Mouse (Mus musculus) stomach, embryonic 16.5 days (tissue): ENCODE results near the gene Syne3. TPM values are rescaled to one million over a fixed set of nuclear protein-coding genes. Genes with fewer than 3 reads are reported as not detected.

Experiments
- ATAC-seq: fragments of 200-750 bp; cut with Nextera tagmentation; 2 replicates; pipeline ENCODE4 v1.8.0; 2017; ENCODE audit warnings: moderate number of reproducible peaks, moderate TSS enrichment; ENCODE audit not compliant: insufficient read depth, low FRiP score
- H3K27ac ChIP-seq: fragments of 300-500 bp; sonication (generic); 2 replicates; pipeline ENCODE4 v1.5.1; 2014; ENCODE audit warnings: low read length
- H3K27me3 ChIP-seq: fragments of 300-500 bp; sonication (generic); 2 replicates; pipeline ENCODE4 v1.6.1; 2014; ENCODE audit warnings: low read length, control low read depth, mixed read lengths; ENCODE audit not compliant: control insufficient read depth, insufficient read depth
- H3K36me3 ChIP-seq: fragments of 300-500 bp; sonication (generic); 2 replicates; pipeline ENCODE4 v1.6.1; 2014; ENCODE audit warnings: low read length; ENCODE audit not compliant: control insufficient read depth, insufficient read depth
- H3K4me1 ChIP-seq: fragments of 300-500 bp; sonication (generic); 2 replicates; pipeline ENCODE4 v1.6.1; 2014; ENCODE audit warnings: low read length, control low read depth, mixed read lengths; ENCODE audit not compliant: control insufficient read depth, insufficient read depth
- H3K4me2 ChIP-seq: fragments of 300-500 bp; sonication (generic); 2 replicates; pipeline ENCODE4 v1.6.1; 2014; ENCODE audit warnings: low read depth, low read length, mixed read lengths
- H3K4me3 ChIP-seq: fragments of 300-500 bp; sonication (generic); replicated peaks from 2 replicates; pipeline ENCODE4 v1.5.1; 2014; ENCODE audit warnings: mild to moderate bottlenecking, low read length
- H3K9ac ChIP-seq: fragments of 300-500 bp; sonication (generic); 2 replicates; pipeline ENCODE4 v1.6.1; 2014; ENCODE audit warnings: low read length
- H3K9me3 ChIP-seq: fragments of 300-500 bp; sonication (generic); replicated peaks from 2 replicates; pipeline ENCODE4 v1.6.1; 2016; ENCODE audit warnings: low read length, control low read depth; ENCODE audit not compliant: control insufficient read depth
- WGBS: fragments of 180-500 bp; shearing (Covaris S2); extraction: QIAGEN DNeasy Blood & Tissue Kit; methylation state at CpG from one replicate; pipeline ENCODE4 v1.1.7; 2014; 5-methylcytosine and 5-hydroxymethylcytosine counted together
- polyA plus RNA-seq: library from polyadenylated mRNA; unstranded; fragments of >200 nt; fragmentation: Nextera tagmentation; extraction: Ambion mirVana; gene quantifications from 2 replicates; pipeline ENCODE4 v1.2.1, GENCODE M21; 2015

Syne3 gene
- polyA plus RNA-seq, 1 experiment from 2014 or later: 0.81 TPM

GRCm38 (mm10) chr12:105029890-105030289, 20.3 kb upstream of the Syne3 start:
- Histone ChIP-seq H3K27me3 (no peaks in the 10 kb centered on the region), H3K36me3 (no peaks in the 10 kb centered on the region), H3K27ac (no peak overlapping the region), H3K4me2 (no peak overlapping the region), H3K9me3 (no peaks in the 10 kb centered on the region), H3K4me3 (no peak overlapping the region), H3K9ac (no peak overlapping the region), H3K4me1 (peaks cover 29% of the 10 kb centered on the region)
- ATAC-seq: no peak
- WGBS: 85% methylated on average over 9 of the region's 9 CpGs

- Histone ChIP-seq H3K9ac (no peak overlapping the region), H3K27me3 (no peaks in the 10 kb centered on the region), H3K4me2 (no peak overlapping the region), H3K27ac (no peak overlapping the region), H3K36me3 (no peaks in the 10 kb centered on the region), H3K4me3 (no peak overlapping the region), H3K4me1 (peaks cover 12% of the 10 kb centered on the region; the same call in 1 of the 2 replicates), H3K9me3 (0 out of 2 replicates have a peak, but pooled peaks cover 5% of the 10 kb centered on the region)
- 31% methylated on average over 15 of the region's 15 CpGs for WGBS
- ATAC-seq: no peak
Measured at GRCm38 (mm10) chr12:105027323-105027991, 17.8 kb upstream of the Syne3 start.

- Histone ChIP-seq H3K9me3 (0 out of 2 replicates have a peak, but pooled peaks cover 5% of the 10 kb centered on the region), H3K27ac (no peak overlapping the region), H3K4me3 (no peak overlapping the region), H3K4me1 (peaks cover 10% of the 10 kb centered on the region; the same call in 1 of the 2 replicates), H3K36me3 (no peaks in the 10 kb centered on the region), H3K4me2 (no peak overlapping the region), H3K27me3 (no peaks in the 10 kb centered on the region), H3K9ac (no peak overlapping the region)
- WGBS: 63% methylated on average over 10 of the region's 10 CpGs
- no peak for ATAC-seq
Measured at GRCm38 (mm10) chr12:105025947-105026586, 16.5 kb upstream of the Syne3 start.

- H3K36me3 ChIP-seq: no peaks in the 10 kb centered on the region
- ATAC-seq: 0 out of 2 replicates have a peak, but pooled peaks have one; percentile 33
- WGBS: 47% methylated on average over 8 of the region's 8 CpGs
- H3K4me2 ChIP-seq: no peak overlapping the region
- peaks cover 4% of the 10 kb centered on the region; the same call in 1 of the 2 replicates for H3K4me1 ChIP-seq
- no peak overlapping the region for H3K9ac ChIP-seq
- H3K27me3 ChIP-seq: no peaks in the 10 kb centered on the region
- H3K27ac ChIP-seq: no peak overlapping the region
- no peak overlapping the region for H3K4me3 ChIP-seq
- 0 out of 2 replicates have a peak, but pooled peaks cover 5% of the 10 kb centered on the region for H3K9me3 ChIP-seq
Measured at GRCm38 (mm10) chr12:105025271-105025946, 15.8 kb upstream of the Syne3 start.

- Histone ChIP-seq H3K9ac (no peak overlapping the region), H3K4me2 (no peak overlapping the region), H3K27ac (no peak overlapping the region), H3K4me3 (no peak overlapping the region), H3K9me3 (0 out of 2 replicates have a peak, but pooled peaks cover 5% of the 10 kb centered on the region), H3K4me1 (no peaks in the 10 kb centered on the region), H3K27me3 (no peaks in the 10 kb centered on the region), H3K36me3 (no peaks in the 10 kb centered on the region)
- ATAC-seq: no peak
- WGBS: 98% methylated on average over 9 of the region's 9 CpGs
Measured at GRCm38 (mm10) chr12:105022776-105023175, 13.2 kb upstream of the Syne3 start.

- Histone ChIP-seq H3K27ac (no peak overlapping the region), H3K4me3 (no peak overlapping the region), H3K36me3 (no peaks in the 10 kb centered on the region), H3K27me3 (no peaks in the 10 kb centered on the region), H3K9me3 (0 out of 2 replicates have a peak, but pooled peaks cover 5% of the 10 kb centered on the region), H3K4me1 (no peaks in the 10 kb centered on the region), H3K9ac (no peak overlapping the region), H3K4me2 (no peak overlapping the region)
- no peak for ATAC-seq
- WGBS: 55% methylated on average over 7 of the region's 7 CpGs
Measured at GRCm38 (mm10) chr12:105022141-105022540, 12.5 kb upstream of the Syne3 start.

GRCm38 (mm10) chr12:105021441-105022069, 11.9 kb upstream of the Syne3 start:
- Histone ChIP-seq H3K9me3 (0 out of 2 replicates have a peak, but pooled peaks cover 5% of the 10 kb centered on the region), H3K9ac (no peak overlapping the region), H3K36me3 (no peaks in the 10 kb centered on the region), H3K27me3 (no peaks in the 10 kb centered on the region), H3K4me3 (no peak overlapping the region), H3K4me2 (no peak overlapping the region), H3K4me1 (no peaks in the 10 kb centered on the region), H3K27ac (no peak overlapping the region)
- 67% methylated on average over 8 of the region's 8 CpGs for WGBS
- no peak for ATAC-seq

GRCm38 (mm10) chr12:105019359-105020219, 10.0 kb upstream of the Syne3 start:
- Histone ChIP-seq H3K9me3 (0 out of 2 replicates have a peak, but pooled peaks cover 5% of the 10 kb centered on the region), H3K4me2 (peak overlapping the region; percentile 10), H3K27ac (no peak overlapping the region; the same call in 1 of the 2 replicates), H3K9ac (0 out of 2 replicates have a peak overlapping the region, but pooled peaks have one; percentile 15), H3K27me3 (no peaks in the 10 kb centered on the region), H3K4me1 (no peaks in the 10 kb centered on the region), H3K4me3 (no peak overlapping the region), H3K36me3 (no peaks in the 10 kb centered on the region)
- ATAC-seq: peak; percentile 80
- WGBS: 42% methylated on average over 19 of the region's 19 CpGs
